Mouse (Mus musculus) liver, adult (tissue): ENCODE measurements around the gene Mtfp1.

Source experiments
- GATA4 ChIP-seq: IDR thresholded peaks from 2 replicates; pipeline ENCODE4 v1.6.1; 2014; ENCODE audit warnings: mild to moderate bottlenecking, low read length; ENCODE audit not compliant: insufficient replicate concordance

Gene Mtfp1

DNA sequence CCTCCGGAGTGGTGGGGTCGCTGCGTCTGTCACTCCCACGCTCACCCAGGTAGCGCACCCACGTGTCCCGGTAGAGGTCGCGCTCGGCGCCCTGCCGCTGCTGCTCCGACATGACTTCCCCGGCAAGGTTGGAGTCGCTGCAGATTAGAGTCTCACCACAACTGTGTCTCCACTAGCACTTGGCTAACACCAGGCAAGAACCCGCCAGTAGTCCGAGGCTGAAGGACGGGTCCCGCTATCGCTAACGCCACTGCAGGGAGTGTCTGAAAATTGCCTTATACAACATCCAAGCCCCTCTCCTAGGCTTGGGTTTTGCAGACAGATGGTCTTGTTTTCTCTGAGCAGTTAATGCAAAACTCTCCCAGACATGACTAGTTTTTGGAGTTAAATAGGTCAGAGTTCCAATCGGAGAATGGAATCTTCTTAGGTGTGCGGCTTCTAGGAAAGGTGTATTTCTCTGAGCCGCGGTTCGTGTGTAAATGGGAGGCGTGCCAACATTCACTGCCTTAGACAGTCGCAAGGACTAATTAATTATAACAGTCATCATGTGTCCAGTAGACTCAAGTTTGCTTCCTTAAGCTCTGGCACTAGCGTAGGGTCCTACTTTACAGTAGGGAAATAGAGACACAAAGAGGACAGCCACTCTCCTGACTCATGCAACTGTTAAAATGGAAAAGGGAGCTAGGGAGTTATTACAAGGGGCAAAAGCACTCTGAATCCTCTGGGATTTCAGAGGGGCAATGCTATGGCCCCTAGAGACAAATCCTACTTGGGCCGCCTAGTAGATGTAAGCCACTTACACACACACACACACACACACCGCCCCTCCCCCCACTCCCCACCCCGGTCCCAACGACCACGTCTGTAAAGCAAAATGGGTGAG lies at the start of gene Mtfp1:
Gene Mtfp1 (minus strand): TSS at position 275 of the 883 bp plus-strand sequence.
- TF ChIP-seq GATA4, result peak; percentile 29; the same call in 1 of the 2 replicates

GRCm38 (mm10) chr11:4143281-4144062 lies 48.2 kb upstream of the Mtfp1 start:
- no peak for TF ChIP-seq GATA4

DNA sequence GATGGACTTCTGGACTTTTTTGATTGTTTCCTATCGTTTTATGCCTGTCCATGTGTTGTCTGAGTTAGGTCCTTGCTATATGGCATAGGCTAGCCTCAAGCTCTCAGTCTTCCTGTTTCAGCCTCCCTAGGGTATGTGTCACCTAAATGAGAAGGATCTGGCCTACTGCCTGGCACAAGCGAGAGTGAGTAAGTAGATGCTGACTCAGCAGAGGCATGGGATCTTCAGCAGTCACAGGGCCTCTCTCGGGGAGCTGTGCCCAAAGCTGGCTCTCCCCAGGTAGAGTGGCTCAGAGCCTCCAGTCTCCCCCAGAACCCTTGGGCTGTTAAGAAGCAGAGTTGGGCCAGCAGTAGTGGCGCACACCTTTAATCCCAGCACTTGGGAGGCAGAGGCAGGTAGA lies 47.1 kb upstream of the Mtfp1 start:
- no peak for TF ChIP-seq GATA4

GRCm38 (mm10) chr11:4141505-4141904 lies 46.3 kb upstream of the Mtfp1 start:
- TF ChIP-seq GATA4, result no peak

GRCm38 (mm10) chr11:4138964-4139363 lies 43.7 kb upstream of the Mtfp1 start:
- TF ChIP-seq GATA4, result no peak

DNA sequence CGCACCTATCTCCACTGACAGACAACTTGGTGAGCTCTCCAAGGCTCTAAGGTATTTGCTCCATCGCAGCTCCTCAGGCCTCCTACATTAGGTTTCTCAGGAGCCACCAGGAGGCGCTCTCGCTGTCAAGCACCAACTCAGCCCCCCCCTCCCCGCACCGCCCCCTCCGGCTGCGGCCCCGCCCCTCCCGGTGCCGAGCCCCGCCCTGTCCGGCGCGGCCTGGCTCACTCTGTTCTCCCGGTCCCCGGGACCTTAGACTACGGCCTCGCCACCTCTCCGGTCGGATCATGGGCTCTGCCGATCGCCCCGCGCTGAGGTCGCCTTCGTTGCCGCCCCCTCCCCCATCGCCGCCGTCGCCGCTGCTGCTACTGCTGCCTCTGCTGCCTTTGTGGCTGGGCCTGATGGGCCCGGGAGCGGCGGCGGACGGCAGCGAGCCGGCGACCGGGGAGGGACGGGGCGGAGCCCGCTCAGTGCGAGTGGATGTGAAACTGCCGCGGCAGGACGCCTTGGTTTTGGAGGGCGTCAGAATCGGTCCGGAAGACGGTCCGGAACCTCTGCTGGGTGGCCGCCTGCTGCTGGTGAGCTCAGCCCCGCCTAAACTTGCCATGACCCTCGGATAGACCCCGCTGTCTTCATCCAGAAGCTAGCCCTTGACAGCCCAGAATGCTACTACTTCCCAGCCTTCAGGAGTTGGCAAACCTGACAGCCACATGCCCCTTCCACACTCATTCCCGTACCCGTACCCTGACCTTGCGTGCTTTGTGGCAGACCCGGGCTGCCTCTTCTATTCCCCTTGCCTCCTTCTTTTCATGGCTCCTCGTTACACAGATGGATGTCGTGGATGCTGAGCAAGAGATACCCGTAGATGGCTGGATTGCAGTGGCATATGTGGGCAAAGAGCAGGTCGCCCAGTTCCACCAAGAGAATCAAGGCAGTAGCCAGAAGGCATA lies 40.0 kb upstream of the Mtfp1 start, which contains the start of gene Rnf215:
Gene Rnf215 (plus strand): TSS at position 217 of the 950 bp plus-strand sequence.
- no peak for TF ChIP-seq GATA4

DNA sequence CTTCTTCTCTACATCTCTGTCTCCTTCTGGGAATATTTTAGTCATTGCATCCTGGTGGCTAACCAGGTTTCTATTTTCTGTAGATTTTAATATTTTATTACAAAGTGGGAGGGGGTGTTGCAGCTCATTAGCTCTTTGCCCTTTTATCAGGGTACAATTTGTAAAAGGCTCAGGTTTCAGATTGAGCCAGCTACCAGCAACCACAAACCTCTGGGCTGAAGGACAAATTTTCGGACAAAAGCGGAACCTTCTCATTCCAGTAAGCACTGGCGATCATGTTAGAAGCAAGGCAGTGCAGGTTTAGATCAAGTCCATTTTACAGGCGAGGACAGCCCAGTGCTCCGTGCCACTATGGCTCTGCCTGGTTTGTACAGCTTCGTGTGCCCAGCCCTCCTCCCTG lies 39.2 kb upstream of the Mtfp1 start:
- TF ChIP-seq GATA4, result no peak

- TF ChIP-seq GATA4, result no peak
Observed at GRCm38 (mm10) chr11:4133450-4133849, 38.2 kb upstream of the Mtfp1 start.

DNA sequence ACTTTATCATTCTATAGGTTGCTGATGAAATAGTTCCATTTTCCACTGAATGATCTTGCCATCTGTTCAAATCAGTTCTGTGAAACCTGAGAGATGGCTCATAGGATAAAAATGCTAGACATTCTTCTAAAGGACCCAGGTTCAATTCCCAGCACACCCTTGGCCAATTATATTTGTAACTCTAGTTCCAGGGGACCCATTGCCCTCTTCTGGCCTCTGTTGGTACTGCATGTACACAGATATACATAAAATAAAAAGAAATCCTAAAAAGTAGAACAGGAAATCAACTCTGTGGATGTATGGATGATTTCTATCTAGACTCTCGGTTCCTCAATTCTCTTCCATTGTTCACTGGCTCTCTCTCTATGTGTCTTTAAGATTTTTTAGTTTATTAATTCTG lies 31.8 kb upstream of the Mtfp1 start:
- no peak for TF ChIP-seq GATA4

DNA sequence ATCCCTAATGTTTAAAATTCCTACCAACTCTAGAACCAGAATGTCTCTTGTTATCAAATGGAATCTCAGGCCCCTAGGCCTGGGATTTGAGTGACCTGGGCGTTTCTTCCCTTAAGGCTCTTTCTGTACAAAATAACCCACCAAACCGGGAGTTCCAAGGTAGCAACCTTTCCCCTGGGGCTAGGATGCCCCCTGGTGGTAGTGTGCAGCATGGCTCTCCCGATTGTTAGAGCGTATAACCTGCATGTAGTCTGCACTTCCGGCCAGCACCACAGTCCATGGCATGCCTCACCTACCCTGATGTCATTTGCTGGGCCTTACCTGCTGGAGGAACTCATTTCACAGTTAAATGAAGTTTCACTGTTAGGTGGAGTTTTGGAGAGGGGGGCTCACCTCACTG lies 28.7 kb upstream of the Mtfp1 start:
- TF ChIP-seq GATA4, result no peak

- no peak for TF ChIP-seq GATA4
Observed at GRCm38 (mm10) chr11:4122742-4123579, 27.7 kb upstream of the Mtfp1 start, which contains the start of gene Sec14l2. TSS of gene Sec14l2 (minus strand) at chr11:4123415.

DNA sequence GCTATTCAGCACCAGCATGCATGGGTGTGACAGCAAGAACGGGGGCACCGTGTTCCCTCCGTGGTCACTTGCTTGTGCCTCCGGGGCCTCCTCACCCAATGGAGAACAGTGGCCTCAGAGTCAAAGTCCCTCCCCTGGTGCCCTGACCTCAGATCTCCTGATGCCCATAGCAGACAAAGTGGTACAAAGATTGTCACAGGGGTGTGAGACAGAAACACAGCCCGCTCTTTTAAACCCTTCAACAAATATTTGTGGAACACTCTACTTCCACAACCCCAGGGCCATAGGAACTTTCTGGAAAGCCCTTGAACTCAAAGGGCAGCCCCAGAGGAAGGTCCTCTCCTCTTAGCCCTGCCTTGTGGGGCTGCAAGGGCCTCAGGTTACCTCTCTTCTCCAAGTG lies 27.0 kb upstream of the Mtfp1 start:
- 0 out of 2 replicates have a peak, but pooled peaks have one; percentile 9 for TF ChIP-seq GATA4

GRCm38 (mm10) chr11:4121691-4122090 lies 26.4 kb upstream of the Mtfp1 start:
- TF ChIP-seq GATA4, result no peak

DNA sequence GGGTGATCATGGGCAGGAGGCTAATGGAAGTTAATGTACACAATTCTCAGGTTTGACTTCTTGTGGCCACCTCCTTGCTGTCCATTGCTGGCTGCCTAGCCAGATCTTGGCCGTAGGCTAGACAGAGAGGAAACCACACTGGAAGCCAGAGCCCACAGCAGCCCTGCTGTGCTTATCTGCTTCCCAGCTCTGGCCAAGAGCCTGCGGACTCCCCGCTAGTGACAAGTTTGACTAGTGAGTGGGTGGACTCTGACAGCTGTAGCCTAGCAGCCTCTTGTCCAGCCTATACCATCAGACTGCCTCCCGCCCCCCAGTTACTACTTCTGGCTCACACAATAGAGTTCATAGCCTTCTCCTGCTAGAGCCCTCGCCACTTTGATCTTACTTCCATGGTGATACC lies 24.4 kb upstream of the Mtfp1 start:
- TF ChIP-seq GATA4, result no peak
